Mouse (Mus musculus): ENCODE results near the gene Adam8. TPM values are rescaled to one million over a fixed set of nuclear protein-coding genes. Genes with fewer than 3 reads are reported as not detected.

The Adam8 gene
- polyA plus RNA-seq, 1 experiment from 2014 or later = 2.8 TPM

DNA sequence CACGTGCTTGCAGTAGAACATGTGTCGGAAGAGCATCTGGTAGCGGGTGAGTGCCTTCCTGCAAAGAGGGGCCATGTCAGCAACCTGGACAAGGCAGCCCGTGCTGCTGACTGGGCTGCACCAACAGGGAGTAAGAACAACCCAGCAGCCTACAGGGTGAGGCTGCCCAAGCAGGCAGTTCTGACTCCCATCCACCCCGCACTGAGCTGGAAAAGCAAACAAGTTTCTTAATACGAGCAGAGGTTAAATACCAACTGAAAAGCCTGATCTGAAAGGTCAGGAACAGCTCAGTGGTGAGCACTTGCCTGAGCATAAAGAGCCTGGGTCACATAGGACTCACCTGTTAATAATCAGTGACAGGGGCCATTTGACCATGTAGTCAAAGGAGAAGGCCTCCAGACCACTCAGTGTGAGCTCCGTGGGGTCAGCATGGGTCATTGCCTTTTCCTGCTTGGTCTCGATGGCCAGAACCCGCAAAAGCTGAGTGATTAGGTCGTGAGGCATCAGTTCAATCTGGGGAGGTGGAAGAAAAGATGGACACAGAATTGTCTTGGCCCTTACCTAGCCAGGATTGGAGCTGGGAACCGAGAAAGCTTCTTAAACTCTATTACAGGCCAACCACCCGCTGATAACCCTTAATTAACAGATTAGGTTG is 8.9 kb upstream of the Adam8 start:
- no peak for ATAC-seq (ENCODE audit: low FRiP score, low read depth)
- 60% methylated on average over 12 of the region's 12 CpGs for WGBS
- no peaks in the 10 kb centered on the region for H3K27me3 ChIP-seq
- no peaks in the 10 kb centered on the region for H3K9me3 ChIP-seq
- no peaks in the 10 kb centered on the region for H3K4me1 ChIP-seq
- H3K4me2 ChIP-seq (replicated peaks) = no peak overlapping the region
- H3K9ac ChIP-seq = no peak overlapping the region
- no peak overlapping the region for H3K27ac ChIP-seq
- H3K4me3 ChIP-seq = no peak overlapping the region
- H3K36me3 ChIP-seq = peaks cover 95% of the 10 kb centered on the region

DNA sequence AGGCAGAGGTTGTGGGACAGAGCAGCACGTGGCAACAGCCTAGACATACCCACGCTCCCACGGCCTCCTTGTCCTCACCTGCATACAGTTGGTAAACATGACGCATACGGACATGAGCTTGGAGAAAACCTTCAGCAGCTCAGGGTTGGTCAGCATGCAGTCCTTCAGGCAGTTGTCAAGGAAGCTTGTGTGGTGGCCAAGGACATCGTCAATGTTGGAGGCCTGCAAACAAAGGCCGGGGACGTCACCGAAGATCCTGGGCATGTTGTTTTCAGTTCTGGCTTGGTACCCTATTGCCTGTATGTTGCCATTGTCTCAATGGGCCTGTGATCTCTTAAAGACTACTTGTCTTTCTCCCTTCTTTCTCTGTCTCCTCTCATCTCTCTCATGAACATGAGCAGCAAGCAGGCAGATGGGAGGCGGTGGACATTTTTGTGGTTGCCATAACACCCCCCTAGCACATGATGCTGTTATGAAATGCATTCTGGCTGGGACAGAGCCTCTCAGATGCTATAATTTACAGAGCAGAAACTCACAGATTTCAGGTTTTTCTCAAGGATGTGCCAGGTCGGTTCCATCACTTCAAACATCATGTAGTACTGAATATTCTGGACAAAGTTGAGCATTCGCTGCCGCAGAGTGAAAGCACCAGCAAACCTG is 6.5 kb upstream of the Adam8 start:
- Histone ChIP-seq H3K27ac (no peak overlapping the region), H3K4me1 (no peaks in the 10 kb centered on the region), H3K4me3 (no peak overlapping the region), H3K9ac (no peak overlapping the region), H3K4me2 (replicated peaks) (no peak overlapping the region), H3K27me3 (no peaks in the 10 kb centered on the region), H3K9me3 (no peaks in the 10 kb centered on the region), H3K36me3 (peaks cover 96% of the 10 kb centered on the region)
- WGBS = 98% methylated on average over 13 of the region's 13 CpGs
- ATAC-seq (ENCODE audit: low FRiP score, low read depth) = no peak

DNA sequence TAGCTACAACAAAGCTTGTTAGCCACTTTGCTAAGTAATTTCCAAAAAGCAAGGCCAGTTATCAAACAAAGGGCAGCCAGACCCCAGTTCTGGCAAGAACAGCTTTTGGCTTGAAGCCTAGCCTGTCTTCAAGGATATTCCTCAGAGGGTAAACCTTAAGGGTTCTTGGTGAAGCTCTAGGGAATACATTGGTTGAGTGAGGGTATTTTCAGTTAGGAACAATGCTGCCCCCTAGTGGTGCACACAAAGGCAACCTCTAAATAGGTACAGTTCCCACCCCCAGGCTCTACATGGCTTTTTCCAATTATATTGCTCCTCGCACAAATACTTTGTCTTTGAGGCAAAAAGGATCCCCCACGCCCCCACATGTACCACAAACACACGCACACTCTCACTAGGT is 2.3 kb upstream of the Adam8 start:
- Histone ChIP-seq H3K4me1 (no peaks in the 10 kb centered on the region), H3K9ac (no peak overlapping the region), H3K27me3 (no peaks in the 10 kb centered on the region), H3K4me2 (replicated peaks) (no peak overlapping the region), H3K36me3 (peaks cover 58% of the 10 kb centered on the region), H3K4me3 (no peak overlapping the region), H3K9me3 (no peaks in the 10 kb centered on the region), H3K27ac (no peak overlapping the region)
- ATAC-seq (ENCODE audit: low FRiP score, low read depth) = no peak
- 23% methylated on average over 3 of the region's 3 CpGs for whole genome bisulfite sequencing

DNA sequence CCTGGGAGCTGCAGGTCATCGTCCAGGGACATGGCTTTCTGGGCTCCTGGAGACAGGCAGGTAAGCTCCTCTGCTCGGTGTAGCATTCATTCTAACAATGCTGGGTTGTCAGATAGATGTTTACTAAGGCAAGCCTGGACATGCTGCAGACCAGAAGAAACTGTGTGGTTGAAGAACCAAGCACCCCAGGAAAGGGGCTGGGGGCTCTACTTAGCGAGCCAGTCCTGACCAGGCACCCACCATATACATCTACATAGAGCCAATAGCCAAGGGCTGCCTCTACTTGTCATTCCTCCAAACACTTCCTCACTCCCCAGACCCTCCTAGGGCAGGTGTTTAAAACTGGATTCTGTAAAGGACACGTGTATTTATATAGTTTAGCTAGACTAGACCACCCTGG is 1.8 kb upstream of the Adam8 start:
- ATAC-seq (ENCODE audit: low FRiP score, low read depth) = no peak
- no peak overlapping the region for H3K27ac ChIP-seq
- WGBS = 69% methylated on average over 4 of the region's 4 CpGs
- no peak overlapping the region for H3K4me3 ChIP-seq
- H3K27me3 ChIP-seq = no peaks in the 10 kb centered on the region
- no peaks in the 10 kb centered on the region for H3K4me1 ChIP-seq
- H3K4me2 ChIP-seq (replicated peaks) = no peak overlapping the region
- peaks cover 53% of the 10 kb centered on the region for H3K36me3 ChIP-seq
- H3K9me3 ChIP-seq = no peaks in the 10 kb centered on the region
- no peak overlapping the region for H3K9ac ChIP-seq

DNA sequence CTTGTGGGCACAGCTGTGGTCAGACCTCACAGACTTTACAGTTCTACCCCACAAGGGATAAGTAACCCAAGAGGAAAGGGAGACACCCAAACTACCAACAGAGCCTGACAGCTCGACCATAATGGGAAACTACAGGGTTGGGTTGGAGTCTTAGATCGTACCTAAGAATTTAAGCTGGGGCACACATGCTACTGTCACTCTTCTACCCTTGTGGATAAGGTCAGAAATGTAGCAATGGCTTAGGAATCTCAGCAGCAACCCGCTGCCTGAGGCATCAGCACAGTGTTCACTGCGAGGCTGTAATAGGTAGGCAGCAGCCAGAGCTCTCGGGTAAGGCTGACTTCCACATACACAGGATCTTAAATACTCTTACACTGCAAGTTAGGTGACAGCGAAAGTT is 1.2 kb upstream of the Adam8 start:
- no peak; the same call in 1 of the 2 replicates for ATAC-seq (ENCODE audit: low FRiP score, low read depth)
- H3K36me3 ChIP-seq = peaks cover 47% of the 10 kb centered on the region
- 87% methylated on average over 6 of the region's 6 CpGs for WGBS
- no peak overlapping the region for H3K9ac ChIP-seq
- H3K4me1 ChIP-seq = no peaks in the 10 kb centered on the region
- no peaks in the 10 kb centered on the region for H3K9me3 ChIP-seq
- no peaks in the 10 kb centered on the region for H3K27me3 ChIP-seq
- H3K4me3 ChIP-seq = no peak overlapping the region
- no peak overlapping the region for H3K27ac ChIP-seq
- no peak overlapping the region for H3K4me2 ChIP-seq (replicated peaks)

DNA sequence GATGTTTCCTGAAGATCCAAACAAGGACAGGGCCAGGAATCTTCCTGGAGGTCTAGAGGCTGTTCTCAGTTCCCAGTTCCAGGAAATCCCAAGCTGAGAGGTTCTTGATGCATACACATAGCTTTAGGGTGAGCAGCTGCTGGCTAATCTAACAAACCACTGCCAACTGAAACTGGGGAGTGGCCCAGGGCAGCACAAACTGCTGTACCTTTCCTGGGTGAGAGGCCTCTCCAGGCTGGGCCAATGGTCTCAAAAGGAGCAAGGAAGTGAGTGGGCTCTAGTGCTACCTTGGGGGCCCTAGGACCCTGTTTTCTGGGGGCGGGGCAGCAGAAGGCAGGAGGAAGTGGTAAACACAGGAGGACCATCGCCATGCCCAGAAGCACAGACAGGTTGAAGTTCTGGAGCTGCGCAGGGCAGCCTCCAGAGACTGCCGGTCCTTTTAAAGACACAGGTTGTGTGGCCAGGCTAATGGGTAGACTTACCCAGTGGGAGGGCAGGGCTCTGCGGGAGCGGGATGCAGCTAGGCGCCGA is 1.4 kb downstream of the Adam8 start:
- Histone ChIP-seq H3K27me3 (no peaks in the 10 kb centered on the region), H3K4me2 (replicated peaks) (no peak overlapping the region), H3K4me1 (no peaks in the 10 kb centered on the region), H3K36me3 (peaks cover 25% of the 10 kb centered on the region), H3K9ac (no peak overlapping the region), H3K9me3 (no peaks in the 10 kb centered on the region), H3K4me3 (no peak overlapping the region), H3K27ac (0 out of 2 replicates have a peak overlapping the region, but pooled peaks have one; percentile 1)
- ATAC-seq (ENCODE audit: low FRiP score, low read depth) = no peak
- WGBS = 71% methylated on average over 8 of the region's 8 CpGs

DNA sequence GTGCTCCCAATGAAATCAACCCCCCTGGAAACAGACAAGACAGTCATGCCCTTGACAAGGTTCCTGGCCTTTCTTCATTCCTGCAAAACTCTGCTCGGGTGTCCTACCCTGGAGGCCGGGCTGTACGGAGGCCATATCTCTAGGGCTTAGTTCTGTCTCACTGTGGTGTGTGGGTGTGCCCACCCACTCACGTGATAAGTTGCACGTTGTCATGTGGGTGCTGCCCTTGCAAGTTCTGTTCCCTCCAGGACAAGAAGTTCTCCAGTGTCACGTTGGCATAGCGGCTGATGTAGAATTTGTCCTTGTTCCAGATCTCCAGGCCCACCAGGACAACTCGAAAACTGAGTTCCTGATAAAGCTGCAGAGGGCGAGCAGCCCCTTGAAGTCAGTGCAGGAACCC is 4.1 kb downstream of the Adam8 start:
- Histone ChIP-seq H3K4me1 (no peaks in the 10 kb centered on the region), H3K27ac (no peak overlapping the region), H3K9me3 (no peaks in the 10 kb centered on the region), H3K36me3 (peaks cover 17% of the 10 kb centered on the region; the same call in 1 of the 2 replicates), H3K27me3 (no peaks in the 10 kb centered on the region), H3K9ac (no peak overlapping the region), H3K4me2 (replicated peaks) (no peak overlapping the region), H3K4me3 (no peak overlapping the region)
- WGBS = 86% methylated on average over 9 of the region's 9 CpGs
- ATAC-seq (ENCODE audit: low FRiP score, low read depth) = no peak

DNA sequence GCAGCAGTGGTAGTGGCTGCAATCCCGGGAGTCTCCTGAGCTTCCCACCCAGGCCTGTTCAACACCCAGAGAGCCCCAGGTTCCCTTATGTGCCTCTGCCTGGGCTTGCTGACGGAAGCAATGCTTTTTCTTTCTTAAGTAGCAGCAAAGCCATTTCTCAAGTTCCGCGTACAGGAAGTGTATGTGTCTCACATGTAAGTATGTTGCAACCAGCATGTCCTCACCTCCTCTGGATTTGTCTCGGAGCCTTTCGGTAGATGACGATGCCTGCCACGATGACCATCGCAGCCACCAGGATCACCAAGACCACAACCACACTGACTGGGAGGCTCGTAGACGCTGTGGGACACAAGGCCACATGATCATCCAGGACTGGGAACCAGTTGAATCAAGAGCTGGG is 7.9 kb downstream of the Adam8 start:
- Histone ChIP-seq H3K4me3 (no peak overlapping the region), H3K9ac (no peak overlapping the region), H3K9me3 (no peaks in the 10 kb centered on the region), H3K27me3 (no peaks in the 10 kb centered on the region), H3K4me2 (replicated peaks) (no peak overlapping the region), H3K36me3 (peaks cover 17% of the 10 kb centered on the region; the same call in 1 of the 2 replicates), H3K27ac (no peak overlapping the region), H3K4me1 (no peaks in the 10 kb centered on the region)
- no peak for ATAC-seq (ENCODE audit: low FRiP score, low read depth)
- WGBS = 92% methylated on average over 11 of the region's 11 CpGs

DNA sequence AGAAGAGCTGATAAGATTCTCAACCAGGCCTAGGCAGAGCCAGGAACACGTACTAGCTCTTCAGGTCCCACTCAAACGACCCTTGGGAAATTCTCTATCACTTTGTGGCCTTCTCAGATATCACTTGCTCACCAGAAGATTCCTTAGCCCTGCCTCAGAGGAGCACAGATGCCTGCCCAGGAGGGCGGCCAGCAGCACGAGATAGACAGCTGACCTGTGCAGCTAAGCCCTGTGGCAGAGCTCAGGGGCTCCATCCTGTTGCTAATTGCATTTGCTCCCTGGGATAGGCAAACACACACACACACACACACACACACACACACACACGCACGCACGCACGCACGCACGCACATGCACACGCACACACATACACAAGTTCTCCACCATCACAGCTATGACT is 10.3 kb downstream of the Adam8 start:
- WGBS = 87% methylated on average over 11 of the region's 11 CpGs

DNA sequence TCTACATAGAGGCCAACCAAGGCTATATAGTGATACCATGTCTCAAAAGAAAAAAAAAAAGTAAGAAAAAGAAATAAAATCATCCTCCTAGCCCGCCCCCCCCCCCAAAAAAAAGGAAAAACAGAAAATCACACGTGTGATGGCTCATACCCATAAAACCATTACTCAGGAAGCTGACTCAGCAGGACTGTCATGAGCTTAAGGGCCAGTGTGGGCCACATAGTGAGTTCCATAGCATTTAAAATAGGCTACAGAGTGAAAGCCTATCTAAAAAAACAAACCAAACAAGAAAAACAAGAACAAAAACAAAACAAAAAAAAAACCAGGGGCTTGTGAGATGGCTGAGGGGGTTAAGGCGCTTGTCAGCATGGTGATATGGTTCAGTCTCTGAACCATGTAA is 11.6 kb downstream of the Adam8 start:
- no peak overlapping the region for H3K9ac ChIP-seq
- 53% methylated on average over 3 of the region's 3 CpGs for WGBS
- no peak overlapping the region for H3K27ac ChIP-seq
- peaks cover 11% of the 10 kb centered on the region; the same call in 1 of the 2 replicates for H3K36me3 ChIP-seq
- H3K27me3 ChIP-seq = no peaks in the 10 kb centered on the region
- H3K4me3 ChIP-seq = no peak overlapping the region
- ATAC-seq (ENCODE audit: low FRiP score, low read depth) = no peak
- H3K4me2 ChIP-seq (replicated peaks) = no peak overlapping the region
- peaks cover 10% of the 10 kb centered on the region; the same call in 1 of the 2 replicates for H3K4me1 ChIP-seq
- no peaks in the 10 kb centered on the region for H3K9me3 ChIP-seq

More for the DNA sequence above, 10.3 kb downstream of the Adam8 start:
- Histone ChIP-seq H3K9ac (no peak overlapping the region), H3K9me3 (no peaks in the 10 kb centered on the region), H3K27ac (no peak overlapping the region), H3K27me3 (no peaks in the 10 kb centered on the region), H3K4me1 (peaks cover 10% of the 10 kb centered on the region; the same call in 1 of the 2 replicates), H3K4me2 (replicated peaks) (no peak overlapping the region), H3K36me3 (peaks cover 17% of the 10 kb centered on the region; the same call in 1 of the 2 replicates), H3K4me3 (no peak overlapping the region)
- ATAC-seq (ENCODE audit: low FRiP score, low read depth) = no peak

DNA sequence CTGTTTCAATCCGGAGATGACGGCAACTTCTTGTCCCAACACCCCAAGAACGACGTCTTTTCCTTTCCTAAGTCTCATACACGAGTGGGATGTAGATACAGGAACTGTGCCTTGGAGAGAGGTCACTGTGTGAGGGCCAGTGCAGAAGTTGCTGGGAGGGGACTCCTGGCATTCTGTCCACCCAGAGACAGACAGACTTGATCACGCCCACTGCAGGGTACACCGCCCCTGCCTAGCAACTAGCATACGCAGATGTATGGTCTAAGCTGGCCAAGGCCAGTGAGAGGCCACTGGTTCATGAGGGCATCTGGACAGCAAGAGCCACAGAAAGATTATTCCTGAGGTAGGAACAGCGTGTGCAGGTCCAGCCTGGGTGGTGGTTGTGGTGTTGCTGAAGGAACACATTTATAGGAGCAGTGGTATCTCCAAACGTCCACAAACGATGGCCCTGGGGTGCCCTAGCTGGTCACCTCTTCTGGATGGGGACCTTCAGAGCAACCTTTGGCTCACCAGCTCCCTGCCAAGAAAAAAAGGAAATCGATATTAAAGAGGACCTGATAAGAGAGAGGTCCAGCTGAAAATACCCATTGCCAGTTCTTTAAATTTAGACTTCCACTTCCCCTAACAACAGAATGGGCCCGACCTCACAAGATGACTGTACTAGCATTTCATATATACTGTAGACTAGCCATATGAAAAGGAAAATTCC is 13.2 kb downstream of the Adam8 start:
- H3K4me2 ChIP-seq (replicated peaks) = peak overlapping the region; percentile 90
- peak overlapping the region; percentile 63 for H3K4me3 ChIP-seq
- WGBS = 40% methylated on average over 13 of the region's 13 CpGs
- H3K36me3 ChIP-seq = peaks cover 1% of the 10 kb centered on the region; the same call in 1 of the 2 replicates
- no peaks in the 10 kb centered on the region for H3K9me3 ChIP-seq
- H3K9ac ChIP-seq = no peak overlapping the region; the same call in 1 of the 2 replicates
- peaks cover 10% of the 10 kb centered on the region; the same call in 1 of the 2 replicates for H3K4me1 ChIP-seq
- H3K27ac ChIP-seq = no peak overlapping the region
- H3K27me3 ChIP-seq = no peaks in the 10 kb centered on the region
- peak; percentile 41; the same call in 1 of the 2 replicates for ATAC-seq (ENCODE audit: low FRiP score, low read depth)

All from limb, embryonic 13.5 days (tissue).